Mouse (Mus musculus) heart, embryonic 15.5 days (tissue): Measurements from ENCODE around the gene Tlcd2. TPM values are rescaled to one million over a fixed set of nuclear protein-coding genes. Genes with fewer than 3 reads are reported as not detected.

Source experiments
- microRNA counts: library from miRNA; unstranded; fragments of <30 nt; microRNA quantifications from one replicate; lab custom pipeline; 2016
- microRNA-seq: library from miRNA; unstranded; fragments of <30 nt; microRNA quantifications from one replicate; pipeline ENCODE4, GENCODE M21; 2016
- polyA plus RNA-seq: library from polyadenylated mRNA; unstranded; fragments of >200 nt; fragmentation: Nextera tagmentation; extraction: Ambion mirVana; gene quantifications from 2 replicates; pipeline ENCODE4 v1.2.1, GENCODE M21; 2015

Gene Tlcd2
- polyA plus RNA-seq, 1 experiment from 2014 or later = 7.9 TPM

MicroRNAs encoded within 50 kb of the gene (microRNA counts, 519-probe panel; counts per million panel counts)
- 4,331 counts per million, percentile 94 among the panel's probes with 10 or more counts for microRNA mmu-miR-22 (lab: Ali Mortazavi, UCI)

Small RNA genes within 50 kb of the gene (microRNA-seq; reads per million reads assigned to microRNA genes)
- 9,834 reads per million, percentile 95 among the genes with 10 or more reads in this experiment for gene Mir22

Other genes starting within 250 kb of the Tlcd2 start
- gene Rpa1, start 113.4 kb upstream of the Tlcd2 start, polyA plus RNA-seq = 83.6 and 86.2 TPM in 2 replicates
- gene Smyd4, start 113.3 kb upstream of the Tlcd2 start, polyA plus RNA-seq = 12.3 and 13.4 TPM in 2 replicates
- 34.7 and 54.2 TPM in 2 replicates for gene Serpinf1, start 39.0 kb upstream of the Tlcd2 start, polyA plus RNA-seq
- gene Serpinf2, start 22.1 kb upstream of the Tlcd2 start, polyA plus RNA-seq = 0.35 and 4.3 TPM in 2 replicates
- gene Wdr81, start 7.0 kb upstream of the Tlcd2 start, polyA plus RNA-seq = 3.1 and 4.5 TPM in 2 replicates
- 24.8 and 37.1 TPM in 2 replicates for gene Prpf8, start 25.1 kb downstream of the Tlcd2 start, polyA plus RNA-seq
- gene Rilp, start 48.4 kb downstream of the Tlcd2 start, polyA plus RNA-seq = 7.7 and 9.2 TPM in 2 replicates
- 10.4 and 13.0 TPM in 2 replicates for gene Scarf1, start 51.8 kb downstream of the Tlcd2 start, polyA plus RNA-seq
- gene Slc43a2, start 70.0 kb downstream of the Tlcd2 start, polyA plus RNA-seq = 2.6 and 5.1 TPM in 2 replicates
- gene Pitpna, start 126.4 kb downstream of the Tlcd2 start, polyA plus RNA-seq = 63.4 and 75.2 TPM in 2 replicates
- gene Inpp5k, start 169.3 kb downstream of the Tlcd2 start, polyA plus RNA-seq = 19.6 and 28.8 TPM in 2 replicates
- gene Myo1c, start 188.8 kb downstream of the Tlcd2 start, polyA plus RNA-seq = 62.1 and 79.0 TPM in 2 replicates
- gene Crk, start 217.5 kb downstream of the Tlcd2 start, polyA plus RNA-seq = 82.3 and 95.8 TPM in 2 replicates